ENCODE assay signal across 8 mouse cellular contexts in genomic region chr15:25843086-25843991, GRCm38 (mm10). TPM values are rescaled to one million over a fixed set of nuclear protein-coding genes. Genes with fewer than 3 reads are reported as not detected.
DNase-seq lines count a peak whose midpoint lies in the region; ATAC-seq and TF ChIP-seq lines count a peak whose summit lies in the region.

Retreg1 (plus strand) TSS chr15:25843180.

- no peaks in the 10 kb centered on the region for H3K27me3 ChIP-seq in forebrain, embryonic 15.5 days
- H3K27me3 ChIP-seq in neural tube, embryonic 14.5 days (ENCODE audit: control insufficient read depth, insufficient read depth, low read length) = no peaks in the 10 kb centered on the region
- peaks cover 13% of the 10 kb centered on the region for H3K27me3 ChIP-seq in testis, adult 2 months (ENCODE audit: control insufficient read depth, insufficient read depth, low read length)

- 0 out of 2 replicates have a peak within 1 kb of the TSS, but pooled peaks have one; percentile 1 for H3K27ac ChIP-seq in forebrain, embryonic 15.5 days (replicated peaks)
- H3K27ac ChIP-seq in neural tube, embryonic 14.5 days (ENCODE audit: low read depth, low read length) = peak within 1 kb of the TSS; percentile 55; the same call in 1 of the 2 replicates
- peak within 1 kb of the TSS; percentile 29 for H3K27ac ChIP-seq in testis, adult 2 months (ENCODE audit: control insufficient read depth, insufficient read depth, low read depth, low read length)

- peak within 1 kb of the TSS; percentile 87 for H3K4me2 ChIP-seq in forebrain, embryonic 15.5 days (replicated peaks)
- H3K4me2 ChIP-seq in neural tube, embryonic 14.5 days (ENCODE audit: low read depth, low read length) = peak within 1 kb of the TSS; percentile 93

- peak within 1 kb of the TSS; percentile 74 for H3K4me3 ChIP-seq in forebrain, embryonic 15.5 days
- H3K4me3 ChIP-seq in lung, adult 2 months (replicated peaks; ENCODE audit: extremely low read depth, low read depth, low read length) = peak within 1 kb of the TSS; percentile 63
- peak within 1 kb of the TSS; percentile 80 for H3K4me3 ChIP-seq in neural tube, embryonic 14.5 days (ENCODE audit: low read depth, low read length)
- peak within 1 kb of the TSS; percentile 94 for H3K4me3 ChIP-seq in testis, adult 2 months (ENCODE audit: control insufficient read depth, low read depth, low read length)

- peaks cover 7% of the 10 kb centered on the region for H3K4me1 ChIP-seq in forebrain, embryonic 15.5 days
- peaks cover 2% of the 10 kb centered on the region; the same call in 1 of the 2 replicates for H3K4me1 ChIP-seq in lung, adult 2 months (ENCODE audit: control insufficient read depth, insufficient read depth, low read length)
- H3K4me1 ChIP-seq in neural tube, embryonic 14.5 days (ENCODE audit: control insufficient read depth, insufficient read depth, low read length) = peaks cover 7% of the 10 kb centered on the region
- peaks cover 13% of the 10 kb centered on the region for H3K4me1 ChIP-seq in testis, adult 2 months (ENCODE audit: control insufficient read depth, insufficient read depth, low read length)

- intact Hi-C loops in heart, postnatal 14 days (cut with DNase I) = no loop called here

- H3K36me3 ChIP-seq in forebrain, embryonic 15.5 days = no peaks in the 10 kb centered on the region
- no peaks in the 10 kb centered on the region for H3K36me3 ChIP-seq in neural tube, embryonic 14.5 days (ENCODE audit: control insufficient read depth, insufficient read depth, low read length)
- no peaks in the 10 kb centered on the region for H3K36me3 ChIP-seq in testis, adult 2 months (ENCODE audit: control insufficient read depth, insufficient read depth, low read length)

- peak within 1 kb of the TSS; percentile 80 for H3K9ac ChIP-seq in forebrain, embryonic 15.5 days (replicated peaks)
- H3K9ac ChIP-seq in neural tube, embryonic 14.5 days (replicated peaks; ENCODE audit: low read depth, low read length) = peak within 1 kb of the TSS; percentile 89

- TF ChIP-seq POLR2A in lung, adult 2 months (IDR thresholded peaks at IDR 0.05; ENCODE audit: borderline replicate concordance, extremely low read depth, low read depth, low read length) = 0 out of 2 replicates have a peak, but pooled peaks have one; percentile 25
- TF ChIP-seq POLR2A in testis, adult 2 months (IDR thresholded peaks at IDR 0.05; ENCODE audit: control insufficient read depth, low read depth, low read length) = no peak

- TF ChIP-seq CTCF in lung, adult 2 months (IDR thresholded peaks at IDR 0.05; ENCODE audit: insufficient read depth, low read length) = no peak
- TF ChIP-seq CTCF in testis, adult 2 months (IDR thresholded peaks at IDR 0.05; ENCODE audit: control insufficient read depth, insufficient read depth, insufficient replicate concordance, low read depth, low read length) = no peak

- peak; percentile 92 for DNase-seq in CD4-positive helper T cell, adult 2 months (ENCODE audit: low read depth, low spot score)
- DNase-seq in heart, postnatal 14 days = peak; percentile 79 to 82
- peak; percentile 70 to 81 for DNase-seq in layer of hippocampus, adult 18-20 months (ENCODE audit: low spot score in 2 of 2)
- DNase-seq in lung, adult 2 months = peak; percentile 85

- H3K9me3 ChIP-seq in forebrain, embryonic 15.5 days = no peaks in the 10 kb centered on the region
- H3K9me3 ChIP-seq in neural tube, embryonic 14.5 days (ENCODE audit: control insufficient read depth, low read length) = no peaks in the 10 kb centered on the region

- ATAC-seq in cerebellum, adult (ENCODE audit: insufficient number of reproducible peaks, low FRiP score, low TSS enrichment) = peak; percentile 76
- ATAC-seq in forebrain, embryonic 15.5 days (replicated peaks) = peak; percentile 92
- peak; percentile 91 for ATAC-seq in neural tube, embryonic 14.5 days (ENCODE audit: low read depth)

- under 1% methylated on average over 59 of the region's 72 CpGs for WGBS in forebrain, embryonic 15.5 days
- WGBS in lung, adult 2 months = 1% methylated on average over 69 of the region's 72 CpGs
- under 1% methylated on average over 53 of the region's 72 CpGs for WGBS in neural tube, embryonic 14.5 days

RNA-seq across cellular contexts. Expression of gene Retreg1, which starts in this region (rescaled TPM):
- 6.2 and 7.6 TPM in 2 replicates for polyA plus RNA-seq in forebrain, embryonic 15.5 days (2015; fragmentation: Nextera tagmentation; extraction: Ambion mirVana)
- 100 to 1,000 TPM; 159 to 163 TPM for total RNA-seq in heart, postnatal 14 days (2021)
- total RNA-seq in layer of hippocampus, adult 18-20 months (2021) = 10 to 100 TPM; 33.9 to 34.5 TPM
- polyA plus RNA-seq in lung, adult 2 months (2012; rRNA removed) = 10.9 and 15.5 TPM in 2 replicates
- polyA plus RNA-seq in neural tube, embryonic 14.5 days (2014; fragmentation: Nextera tagmentation; extraction: Ambion mirVana) = 16.7 and 17.8 TPM in 2 replicates
- 42.7 and 46.1 TPM in 2 replicates for polyA plus RNA-seq in testis, adult 2 months (2012; rRNA removed)

Comparison
In these comparisons a context has a peak if more than half of its experiments do, and no peak if none do; other contexts are left out.
1. Peak in every context shown above with its lines: DNase-seq, ATAC-seq, H3K4me3 ChIP-seq and H3K27ac ChIP-seq.
2. RNA of gene Retreg1 (total RNA-seq): 159 to 163 TPM in heart, postnatal 14 days; 33.9 to 34.5 TPM in layer of hippocampus, adult 18-20 months; every median in the first group is over 4 times any median in the second.
3. H3K27ac ChIP-seq: peak in every context shown above with its lines; median percentile 55 in neural tube, embryonic 14.5 days; 29 in testis, adult 2 months; 1 in forebrain, embryonic 15.5 days.